Mouse (Mus musculus) gastrocnemius, postnatal 10 days (tissue): ENCODE results near the gene Tnip1. TPM values are rescaled to one million over a fixed set of nuclear protein-coding genes. Genes with fewer than 3 reads are reported as not detected.

Experiments
- DNase-seq: peaks from one replicate; pipeline ENCODE4 v3.0.0; 2021; ENCODE audit warnings: mixed read lengths
- total RNA-seq, 2 experiments: library from RNA; stranded (reverse); gene quantifications; 2 replicates each; pipeline ENCODE4 v1.2.3; 2021

Gene Tnip1
- total RNA-seq, 2 experiments from 2014 or later, result 31.7 to 37.5 TPM

GRCm38 (mm10) chr11:54878893-54879292 lies 83.8 kb downstream of the Tnip1 start:
- DNase-seq, result no peak

GRCm38 (mm10) chr11:54876031-54876430 lies 86.7 kb downstream of the Tnip1 start:
- no peak for DNase-seq

- no peak for DNase-seq
These were observed 90.7 kb downstream of the Tnip1 start for GRCm38 (mm10) chr11:54871831-54872537.

GRCm38 (mm10) chr11:54869318-54869717 lies 93.4 kb downstream of the Tnip1 start:
- DNase-seq, result no peak

- DNase-seq, result no peak
These were observed 94.3 kb downstream of the Tnip1 start for GRCm38 (mm10) chr11:54868445-54868844.

GRCm38 (mm10) chr11:54867903-54868434 lies 94.7 kb downstream of the Tnip1 start:
- no peak for DNase-seq

GRCm38 (mm10) chr11:54867049-54867385 lies 95.7 kb downstream of the Tnip1 start:
- no peak for DNase-seq

- peak; percentile 93 for DNase-seq
These were observed 96.3 kb downstream of the Tnip1 start, which contains the start of gene Hint1 for GRCm38 (mm10) chr11:54866119-54867048. Gene Hint1, plus strand, starts transcription at chr11:54866383.

GRCm38 (mm10) chr11:54865330-54866085 lies 97.2 kb downstream of the Tnip1 start:
- no peak for DNase-seq

GRCm38 (mm10) chr11:54862621-54863520 lies 99.8 kb downstream of the Tnip1 start:
- DNase-seq, result peak; percentile 34

- no peak for DNase-seq
These were observed 101.0 kb downstream of the Tnip1 start for GRCm38 (mm10) chr11:54861471-54862420.

Other genes starting within 250 kb of the Tnip1 start
- gene Cdc42se2, start 175.2 kb downstream of the Tnip1 start, total RNA-seq, result 10 to 100 TPM; 22.1 to 22.5 TPM
- 10 to 100 TPM; 15.8 to 21.1 TPM for gene Lyrm7, start 102.0 kb downstream of the Tnip1 start, total RNA-seq
- gene Hint1, start 96.5 kb downstream of the Tnip1 start, total RNA-seq, result 100 to 1,000 TPM; 254 to 262 TPM
- 10 to 100 TPM; 23.2 to 36.0 TPM for gene Gpx3, start 60.5 kb downstream of the Tnip1 start, total RNA-seq
- gene Anxa6, start 70.5 kb upstream of the Tnip1 start, total RNA-seq, result 100 to 1,000 TPM; 297 to 313 TPM
- gene Ccdc69, start 115.2 kb upstream of the Tnip1 start, total RNA-seq, result 10 to 100 TPM; 14.1 to 14.4 TPM
- gene Gm2a, start 135.2 kb upstream of the Tnip1 start, total RNA-seq, result 10 to 100 TPM; 12.3 to 14.5 TPM
- gene Slc36a3, start 188.8 kb upstream of the Tnip1 start, total RNA-seq, result not detected
- 1 to 10 TPM; 3.4 to 6.5 TPM for gene Slc36a2, start 222.2 kb upstream of the Tnip1 start, total RNA-seq
- gene Slc36a1, start 241.4 kb upstream of the Tnip1 start, total RNA-seq, result 1 to 10 TPM; 7.3 to 7.4 TPM